Mouse (Mus musculus) heart, postnatal 36 days (tissue): Measurements from ENCODE around the gene Hypk. TPM values are rescaled to one million over a fixed set of nuclear protein-coding genes. Genes with fewer than 3 reads are reported as not detected.

Source experiments
- DNase-seq, 2 experiments: peaks; one replicate each; pipeline ENCODE4 v3.0.0; 2021 to 2022
- intact Hi-C: fragments of 180-260 bp; cut with DNase I; formaldehyde crosslinking; loops from one replicate; pipeline ENCODE4 v1.15.1; 2025
- total RNA-seq, 2 experiments: library from RNA; stranded (reverse); gene quantifications; 2 replicates each; pipeline ENCODE4 v1.2.3; 2021

The Hypk gene
- 10 to 100 TPM; 23.5 to 23.6 TPM for total RNA-seq

- DNase-seq: no peak
- intact Hi-C loops: no loop called here
These were observed at the start of gene Hypk for GRCm38 (mm10) chr2:121452990-121453389. Gene Hypk (plus strand): TSS chr2:121453290.

GRCm38 (mm10) chr2:121403296-121403695, 49.8 kb upstream of the Hypk start:
- intact Hi-C loops: no loop called here
- no peak for DNase-seq

DNA sequence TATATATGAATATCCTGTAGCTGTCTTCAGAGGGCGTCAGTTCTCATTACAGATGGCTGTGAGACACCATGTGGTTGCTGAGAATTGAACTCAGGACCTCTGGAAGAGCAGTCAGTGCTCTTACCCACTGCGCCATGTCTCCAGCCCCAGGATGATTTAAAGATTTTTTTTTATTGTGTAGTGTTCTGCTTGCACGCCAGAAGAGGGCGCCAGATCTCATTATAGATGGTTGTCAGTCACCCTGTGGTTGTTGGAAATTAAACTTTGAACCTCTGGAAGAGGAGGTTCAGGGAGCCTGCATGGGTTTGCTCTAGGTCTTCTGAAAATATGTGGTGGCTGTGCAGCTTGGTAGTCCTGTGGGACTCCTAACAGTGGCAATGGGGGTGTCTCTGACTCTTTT, 44.9 kb upstream of the Hypk start:
- peak; percentile 33 to 48 for DNase-seq
- intact Hi-C loops: no loop called here

- intact Hi-C loops: loop anchor here (5.0 kb wide), 1 partner anchor 34 kb away; the partner anchor contains the start of gene Serf2
- no peak for DNase-seq
These were observed 40.2 kb upstream of the Hypk start for GRCm38 (mm10) chr2:121412843-121413386.

DNA sequence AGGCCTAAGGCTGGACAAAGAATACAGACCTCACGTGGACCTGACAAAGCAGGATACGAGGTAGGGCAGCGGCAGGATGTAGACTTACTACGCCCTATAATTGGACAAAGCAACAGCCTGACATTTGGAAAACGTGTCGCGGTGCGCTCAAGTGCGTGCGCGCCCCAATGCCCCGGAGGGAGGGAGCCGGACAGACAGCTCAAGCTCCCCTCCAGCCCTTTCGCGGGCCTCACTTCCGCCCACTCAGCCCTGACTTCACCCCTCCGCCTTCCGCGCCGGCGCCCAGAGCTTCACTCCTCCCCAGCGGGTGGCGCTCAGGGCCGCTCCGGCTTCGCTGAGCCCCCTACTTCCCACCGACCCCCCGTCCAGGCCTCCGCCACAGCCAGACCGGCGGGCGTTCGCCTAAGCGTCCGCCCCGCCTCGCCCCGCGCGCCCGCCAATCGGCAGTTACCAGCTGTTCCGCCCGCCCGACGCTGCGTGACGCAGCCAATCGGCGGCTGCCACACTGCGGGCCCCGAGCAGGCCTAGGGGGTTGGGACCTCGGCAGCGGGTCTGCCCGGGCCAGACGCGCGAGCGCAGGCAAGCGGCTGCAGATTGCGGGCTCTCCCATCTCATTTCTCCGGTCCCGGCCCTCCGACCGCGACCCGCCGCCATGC, 39.6 kb upstream of the Hypk start, which contains the start of the genes Pdia3 and Catsper2:
TSS of gene Pdia3 (plus strand) at position 389 of the 656 bp plus-strand sequence.
TSS of gene Catsper2 (minus strand) at position 406 of the 656 bp plus-strand sequence.
- intact Hi-C loops: loop anchor here (5.0 kb wide), 1 partner anchor 34 kb away; the partner anchor contains the start of gene Serf2

GRCm38 (mm10) chr2:121414139-121414685, 38.9 kb upstream of the Hypk start:
- intact Hi-C loops: loop anchor here (5.0 kb wide), 1 partner anchor 33 kb away; the partner anchor contains the start of gene Serf2

More for the DNA sequence above, 39.6 kb upstream of the Hypk start, which contains the start of the genes Pdia3 and Catsper2:
- DNase-seq: peak; percentile 95 to 98

GRCm38 (mm10) chr2:121415103-121415502, 38.0 kb upstream of the Hypk start:
- intact Hi-C loops: no loop called here
- DNase-seq: no peak

More at GRCm38 (mm10) chr2:121414139-121414685, 38.9 kb upstream of the Hypk start:
- no peak for DNase-seq

DNA sequence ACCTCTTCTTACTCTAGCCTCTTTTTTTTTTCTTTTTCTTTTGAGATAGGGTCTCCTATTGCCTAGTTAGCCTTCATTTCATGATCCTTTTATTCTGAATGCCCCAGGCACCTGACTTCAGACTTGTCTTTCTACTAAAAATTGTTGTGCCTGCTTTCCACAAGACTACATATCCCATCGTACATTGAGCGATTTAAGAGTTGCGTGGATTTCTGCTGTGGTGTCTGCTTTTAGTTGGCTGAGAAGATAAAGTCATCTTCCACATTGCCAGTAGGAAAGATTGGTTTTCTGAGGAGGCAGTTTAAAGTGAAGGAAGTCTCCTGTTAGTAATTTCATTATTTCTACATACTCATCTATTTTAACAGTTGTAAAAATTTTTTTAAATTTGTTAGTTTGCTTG, 37.5 kb upstream of the Hypk start:
- intact Hi-C loops: no loop called here

GRCm38 (mm10) chr2:121416356-121416755, 36.7 kb upstream of the Hypk start:
- intact Hi-C loops: no loop called here
- no peak for DNase-seq

More for the DNA sequence above, 37.5 kb upstream of the Hypk start:
- DNase-seq: no peak

DNA sequence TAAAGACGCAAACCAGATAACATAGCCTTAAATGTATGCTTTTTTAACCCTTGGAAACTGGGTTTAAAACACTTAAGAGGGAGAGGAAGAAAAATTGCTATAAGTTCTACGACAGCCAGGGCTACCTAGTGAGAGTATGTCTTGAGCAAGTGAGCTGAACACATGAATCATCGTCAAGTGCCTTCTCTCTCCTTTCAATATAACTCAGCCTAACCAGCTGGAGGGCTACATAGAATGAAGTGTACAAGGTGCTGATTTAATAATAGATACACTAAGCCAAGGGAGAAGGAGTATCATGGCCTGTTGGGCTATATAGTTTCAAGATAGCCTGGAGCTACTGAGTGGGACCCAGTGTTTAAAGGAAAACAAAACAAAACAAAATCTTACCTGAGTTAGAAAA, 34.6 kb upstream of the Hypk start:
- no peak for DNase-seq
- intact Hi-C loops: no loop called here

DNA sequence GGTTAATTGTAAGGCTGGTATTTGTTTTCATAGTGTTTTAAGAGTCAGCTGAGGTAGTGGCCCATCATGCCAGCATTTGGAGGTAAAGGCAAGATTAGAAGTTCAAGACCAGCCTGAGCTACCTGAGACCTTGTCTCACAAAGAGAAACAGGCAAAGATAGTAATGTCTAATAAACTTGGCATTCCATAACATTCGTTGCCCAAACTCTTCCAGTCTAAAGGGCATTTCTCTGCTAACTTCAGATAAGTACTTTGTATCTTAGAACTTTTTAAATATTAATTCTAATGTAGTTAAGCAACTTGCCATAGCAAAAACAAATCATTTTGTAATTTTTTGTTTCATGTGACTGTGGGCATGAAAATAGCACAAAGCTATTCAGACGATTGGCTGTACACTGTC, 29.9 kb upstream of the Hypk start:
- intact Hi-C loops: no loop called here
- no peak for DNase-seq

- intact Hi-C loops: no loop called here
These were observed 27.2 kb upstream of the Hypk start for GRCm38 (mm10) chr2:121425890-121426289.

GRCm38 (mm10) chr2:121434854-121435253, 18.2 kb upstream of the Hypk start:
- intact Hi-C loops: no loop called here
- DNase-seq: no peak

More at GRCm38 (mm10) chr2:121425890-121426289, 27.2 kb upstream of the Hypk start:
- no peak for DNase-seq

GRCm38 (mm10) chr2:121439746-121440145, 13.3 kb upstream of the Hypk start:
- no peak for DNase-seq
- intact Hi-C loops: no loop called here

- intact Hi-C loops: no loop called here
- no peak for DNase-seq
These were observed 12.1 kb upstream of the Hypk start for GRCm38 (mm10) chr2:121440834-121441605.

- no peak for DNase-seq
- intact Hi-C loops: no loop called here
These were observed 11.3 kb upstream of the Hypk start for GRCm38 (mm10) chr2:121441800-121442199.

DNA sequence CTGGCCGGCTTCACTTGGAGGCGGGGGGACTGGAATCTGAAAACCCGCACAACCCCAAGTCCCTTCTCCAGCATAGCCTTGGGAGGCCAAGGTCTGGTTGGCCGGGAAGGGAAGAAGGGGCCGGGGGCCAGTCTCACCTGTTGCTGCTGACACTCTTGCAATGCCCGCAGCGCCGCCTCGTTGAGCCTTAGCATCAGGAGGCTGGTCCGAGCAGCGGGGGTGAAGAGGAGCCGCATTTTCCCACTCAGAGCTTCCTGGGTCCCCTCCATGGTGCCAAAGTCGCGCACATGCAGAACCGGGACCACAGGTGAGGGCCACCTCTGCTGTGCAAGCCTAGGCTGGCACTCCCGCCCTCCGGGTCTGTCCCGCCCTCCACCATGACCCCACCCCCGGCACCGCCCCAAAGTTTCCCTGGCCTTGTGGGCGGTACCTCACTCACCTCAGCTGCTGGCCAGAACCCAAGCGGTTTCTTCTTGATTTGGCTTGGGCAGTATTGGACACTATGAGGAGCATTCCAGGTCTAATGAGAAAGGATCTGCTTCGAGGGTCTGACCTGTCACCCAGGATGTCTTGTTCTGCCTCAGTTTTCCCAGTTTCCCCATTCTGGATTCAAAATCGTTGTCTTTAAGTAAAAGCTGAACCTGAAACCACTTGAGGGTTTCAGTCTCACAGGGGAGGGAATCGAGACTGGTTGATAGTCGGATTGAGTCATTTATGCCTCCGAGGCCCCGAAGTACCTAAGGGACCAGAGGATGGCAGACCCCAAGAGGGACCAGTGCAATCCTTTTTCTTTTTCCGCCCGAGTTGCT, 10.6 kb upstream of the Hypk start:
- intact Hi-C loops: no loop called here
- peak; percentile 69 to 74 for DNase-seq

GRCm38 (mm10) chr2:121443068-121443349, 10.1 kb upstream of the Hypk start:
- no peak for DNase-seq
- intact Hi-C loops: no loop called here

DNA sequence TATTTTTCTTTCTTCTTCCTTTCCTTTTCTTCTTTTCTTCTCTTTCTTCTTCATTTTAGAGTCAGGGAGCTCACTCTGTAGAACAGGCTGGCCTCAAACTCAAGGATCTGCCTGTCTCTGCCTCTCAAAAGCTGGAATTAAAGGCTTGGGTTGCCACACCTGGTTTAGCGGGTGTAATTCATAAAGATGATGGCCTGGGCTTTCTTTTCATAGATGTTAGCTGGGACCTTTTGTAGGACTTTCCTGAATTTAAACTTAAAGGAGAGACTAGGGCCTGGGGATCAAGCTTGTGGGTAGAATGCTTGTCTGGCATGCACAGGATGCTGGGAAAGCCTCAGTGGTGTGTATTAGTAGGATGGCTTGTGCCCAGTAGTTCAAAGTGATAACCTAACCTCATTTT, 8.9 kb upstream of the Hypk start, which contains the start of gene Ell3:
TSS of gene Ell3 (minus strand) at position 101 of the 400 bp plus-strand sequence.
- no peak for DNase-seq
- intact Hi-C loops: no loop called here

DNA sequence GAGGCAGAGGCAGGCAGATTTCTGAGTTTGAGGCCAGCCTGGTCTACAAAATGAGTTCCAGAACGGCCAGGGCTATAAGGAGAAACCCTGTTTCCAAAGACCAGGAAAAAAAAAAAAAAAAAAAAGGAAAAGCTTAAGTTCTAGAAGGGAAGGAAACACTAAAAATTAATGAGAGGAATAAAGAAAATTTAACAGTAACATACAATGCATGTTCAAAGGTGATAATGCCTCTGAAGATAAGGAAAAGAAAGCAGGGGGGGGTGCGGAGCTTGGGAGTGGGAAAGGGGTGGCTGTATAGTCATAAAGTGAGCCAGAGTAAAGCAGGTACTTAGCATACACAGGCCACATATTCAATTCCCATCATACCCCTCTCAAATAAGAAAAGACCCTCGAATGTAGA, 8.0 kb upstream of the Hypk start:
- no peak for DNase-seq
- intact Hi-C loops: loop anchor here (5.0 kb wide), 1 partner anchor 33 kb away; the partner anchor contains the start of genes Catsper2 and Pdia3
